Mouse (Mus musculus) hindbrain, postnatal 0 days (tissue): ENCODE results near the gene Pp2d1. TPM values are rescaled to one million over a fixed set of nuclear protein-coding genes. Genes with fewer than 3 reads are reported as not detected.
"Not testable (repeated sequence)": the region's sequence is repeated elsewhere in the genome, so short reads cannot be mapped to it uniquely, and the experiment has no call there.

Experiments
- ATAC-seq: fragments of 200-750 bp; cut with Nextera tagmentation; 2 replicates; pipeline ENCODE4 v1.8.0; 2017; ENCODE audit warnings: mild to moderate bottlenecking, moderate TSS enrichment, moderate library complexity
- DNase-seq: peaks from one replicate; pipeline ENCODE4 v3.0.0-alpha.2; 2015; ENCODE audit warnings: low spot score
- H3K27ac ChIP-seq: fragments of 300-500 bp; sonication (generic); 2 replicates; pipeline ENCODE4 v1.5.1; 2014; ENCODE audit warnings: mild to moderate bottlenecking
- H3K27me3 ChIP-seq: fragments of 300-500 bp; sonication (generic); 2 replicates; pipeline ENCODE4 v1.6.1; 2014; ENCODE audit warnings: low read length, mixed read lengths; ENCODE audit not compliant: insufficient read depth
- H3K36me3 ChIP-seq: fragments of 300-500 bp; sonication (generic); 2 replicates; pipeline ENCODE4 v1.6.1; 2014; ENCODE audit warnings: low read length, mixed read lengths; ENCODE audit not compliant: insufficient read depth
- H3K4me1 ChIP-seq: fragments of 300-500 bp; sonication (generic); 2 replicates; pipeline ENCODE4 v1.6.1; 2014; ENCODE audit warnings: antibody characterized with exemption, low read length, mixed read lengths; ENCODE audit not compliant: insufficient read depth
- H3K4me2 ChIP-seq: fragments of 300-500 bp; sonication (generic); 2 replicates; pipeline ENCODE4 v1.6.1; 2014; ENCODE audit warnings: low read depth, mild to moderate bottlenecking, low read length, moderate library complexity, mixed read lengths
- H3K4me3 ChIP-seq: fragments of 300-500 bp; sonication (generic); 2 replicates; pipeline ENCODE4 v1.5.1; 2014; ENCODE audit warnings: low read length
- H3K9ac ChIP-seq: fragments of 300-500 bp; sonication (generic); replicated peaks from 2 replicates; pipeline ENCODE4 v1.6.1; 2014; ENCODE audit warnings: mild to moderate bottlenecking, low read length, moderate library complexity, mixed read lengths
- H3K9me3 ChIP-seq: fragments of 300-500 bp; sonication (generic); 2 replicates; pipeline ENCODE4 v1.6.1; 2016; ENCODE audit warnings: low read length, mixed read lengths
- CTCF ChIP-seq: IDR thresholded peaks from 2 replicates; pipeline ENCODE4 v1.5.1; 2016; ENCODE audit warnings: antibody characterized with exemption, control low read depth, low read depth
- WGBS: fragments of 180-500 bp; shearing (Covaris S2); extraction: QIAGEN DNeasy Blood & Tissue Kit; methylation state at CpG from one replicate; pipeline ENCODE4 v1.1.7; 2014; 5-methylcytosine and 5-hydroxymethylcytosine counted together
- polyA plus RNA-seq: library from polyadenylated mRNA; unstranded; fragments of >200 nt; fragmentation: Nextera tagmentation; extraction: Ambion mirVana; gene quantifications from 2 replicates; pipeline ENCODE4 v1.2.1, GENCODE M21; 2015
- total RNA-seq: library from RNA; depleted of rRNA; stranded (reverse); fragments of >200 nt; gene quantifications from 2 replicates; pipeline ENCODE4 v1.2.3, GENCODE M21; 2014; rRNA removed

Gene Pp2d1
- total RNA-seq, result not detected in 2 replicates
- polyA plus RNA-seq, result 0.21 TPM in 2 replicates

DNA sequence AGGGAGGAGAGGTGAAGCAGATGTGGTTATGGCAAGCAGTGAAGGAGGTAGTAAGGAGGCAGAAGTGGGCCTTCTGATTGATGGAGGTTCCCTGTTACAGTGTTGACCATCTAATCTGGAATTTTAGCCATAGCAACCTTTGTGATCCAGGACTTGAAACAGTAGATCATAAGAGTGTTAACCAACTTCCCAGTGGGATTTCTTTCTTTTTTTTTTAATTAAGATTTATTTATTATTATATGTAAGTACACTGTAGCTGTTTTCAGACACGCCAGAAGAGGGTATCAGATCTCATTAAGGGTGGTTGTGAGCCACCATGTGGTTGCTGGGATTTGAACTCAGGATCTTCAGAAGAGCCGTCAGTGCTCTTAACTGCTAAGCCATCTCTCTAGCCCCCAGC is at the start of gene Pp2d1:
Pp2d1 (minus strand) TSS at position 101 of the 400 bp plus-strand sequence.
- not testable (repeated sequence) for H3K4me2 ChIP-seq, ATAC-seq, H3K36me3 ChIP-seq, DNase-seq, H3K4me1 ChIP-seq, H3K4me3 ChIP-seq, H3K27ac ChIP-seq, H3K9ac ChIP-seq, H3K27me3 ChIP-seq, H3K9me3 ChIP-seq
- WGBS, result 91% methylated on average over 2 of the region's 2 CpGs

DNA sequence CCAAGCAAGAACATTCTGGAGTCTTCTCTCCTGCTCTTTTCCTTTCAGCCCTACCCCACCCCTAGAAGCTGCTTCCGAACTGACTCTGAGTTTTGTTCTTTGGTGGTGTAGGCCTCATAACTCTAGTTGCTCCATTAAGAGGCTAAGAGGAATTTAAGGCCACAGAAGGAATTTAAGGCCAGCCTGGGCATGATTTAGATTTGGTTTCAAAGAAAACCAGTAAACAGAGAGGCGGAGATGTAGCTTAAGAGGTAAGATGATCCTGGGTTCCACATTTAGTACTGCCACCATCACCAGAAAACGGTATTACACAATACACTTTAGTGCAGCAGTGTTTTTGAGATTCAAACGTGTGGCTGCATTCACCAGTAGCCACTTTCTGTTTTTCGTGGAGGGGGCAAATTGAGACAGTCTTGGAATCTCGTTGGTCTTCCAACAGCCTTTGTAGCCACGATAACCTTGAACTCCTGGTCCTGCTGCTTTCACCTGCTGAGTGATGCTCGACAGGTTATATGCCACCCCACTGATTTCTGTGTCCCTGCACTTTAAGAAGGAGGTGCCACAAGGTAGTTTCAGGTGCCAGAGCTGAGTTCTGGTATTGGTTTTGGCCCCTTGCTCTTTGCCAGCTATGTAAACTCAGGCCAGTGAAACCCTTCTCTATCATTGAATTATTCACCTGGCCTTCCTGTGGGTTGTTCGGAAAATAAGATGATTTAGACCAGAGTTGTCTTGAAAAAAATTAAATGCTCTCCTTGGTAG is 49.0 kb upstream of the Pp2d1 start:
- ATAC-seq (no peak), DNase-seq (no peak)
- 90% methylated on average over 9 of the region's 9 CpGs for WGBS
- H3K27ac ChIP-seq, result peak overlapping the region; percentile 76; the same call in 1 of the 2 replicates
- H3K9me3 ChIP-seq, result no peaks in the 10 kb centered on the region
- TF ChIP-seq CTCF, result peak; percentile 13; the same call in 1 of the 2 replicates
- no peaks in the 10 kb centered on the region for H3K36me3 ChIP-seq
- no peak overlapping the region for H3K4me3 ChIP-seq
- no peak overlapping the region for H3K9ac ChIP-seq
- peaks cover 15% of the 10 kb centered on the region for H3K4me1 ChIP-seq
- H3K27me3 ChIP-seq, result no peaks in the 10 kb centered on the region
- H3K4me2 ChIP-seq, result no peak overlapping the region

DNA sequence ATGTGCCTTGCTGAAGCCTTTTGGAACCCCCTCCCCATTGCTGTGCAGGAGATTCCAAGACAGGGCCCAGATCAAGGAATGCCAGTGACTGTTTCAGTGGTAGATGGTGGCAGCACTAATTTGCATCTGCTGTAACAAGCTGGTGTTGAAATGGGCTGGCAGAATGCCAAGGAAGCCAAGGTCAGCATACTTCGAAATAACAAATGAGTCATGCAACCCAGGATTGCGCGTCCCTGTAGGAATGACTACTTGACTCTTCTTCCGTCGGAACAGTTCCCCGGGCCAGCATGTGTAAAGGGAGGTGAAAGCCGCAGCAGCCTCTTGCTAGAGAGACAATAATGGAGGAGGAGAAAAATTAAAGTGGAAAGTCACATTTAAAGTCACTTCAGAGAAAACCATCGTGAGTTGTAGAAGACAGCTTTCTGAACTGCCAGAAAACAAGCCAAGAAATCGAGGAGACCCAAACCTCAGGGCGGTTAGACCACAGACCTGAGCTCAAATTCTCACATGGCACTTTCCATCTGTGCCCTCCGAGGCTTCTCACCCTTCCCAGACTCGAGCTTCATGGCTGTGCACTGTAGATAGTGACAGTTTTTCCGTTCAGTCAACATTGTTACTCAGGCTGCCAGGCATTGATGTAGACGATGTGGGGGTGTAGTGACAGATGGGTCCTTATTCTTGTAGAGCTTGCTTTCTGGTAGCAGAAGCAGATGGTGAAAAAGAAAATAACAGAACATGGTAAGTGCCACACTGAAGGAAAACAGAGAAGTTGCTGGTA is 48.0 kb upstream of the Pp2d1 start:
- H3K9ac ChIP-seq, result no peak overlapping the region
- TF ChIP-seq CTCF, result no peak
- H3K9me3 ChIP-seq, result no peaks in the 10 kb centered on the region
- H3K4me3 ChIP-seq, result no peak overlapping the region
- peak; percentile 79 for ATAC-seq
- H3K4me2 ChIP-seq, result peak overlapping the region; percentile 42
- WGBS, result 19% methylated on average over 14 of the region's 14 CpGs
- no peaks in the 10 kb centered on the region for H3K27me3 ChIP-seq
- peak overlapping the region; percentile 76 for H3K27ac ChIP-seq
- no peaks in the 10 kb centered on the region for H3K36me3 ChIP-seq
- H3K4me1 ChIP-seq, result peaks cover 15% of the 10 kb centered on the region
- peak; percentile 86 for DNase-seq

DNA sequence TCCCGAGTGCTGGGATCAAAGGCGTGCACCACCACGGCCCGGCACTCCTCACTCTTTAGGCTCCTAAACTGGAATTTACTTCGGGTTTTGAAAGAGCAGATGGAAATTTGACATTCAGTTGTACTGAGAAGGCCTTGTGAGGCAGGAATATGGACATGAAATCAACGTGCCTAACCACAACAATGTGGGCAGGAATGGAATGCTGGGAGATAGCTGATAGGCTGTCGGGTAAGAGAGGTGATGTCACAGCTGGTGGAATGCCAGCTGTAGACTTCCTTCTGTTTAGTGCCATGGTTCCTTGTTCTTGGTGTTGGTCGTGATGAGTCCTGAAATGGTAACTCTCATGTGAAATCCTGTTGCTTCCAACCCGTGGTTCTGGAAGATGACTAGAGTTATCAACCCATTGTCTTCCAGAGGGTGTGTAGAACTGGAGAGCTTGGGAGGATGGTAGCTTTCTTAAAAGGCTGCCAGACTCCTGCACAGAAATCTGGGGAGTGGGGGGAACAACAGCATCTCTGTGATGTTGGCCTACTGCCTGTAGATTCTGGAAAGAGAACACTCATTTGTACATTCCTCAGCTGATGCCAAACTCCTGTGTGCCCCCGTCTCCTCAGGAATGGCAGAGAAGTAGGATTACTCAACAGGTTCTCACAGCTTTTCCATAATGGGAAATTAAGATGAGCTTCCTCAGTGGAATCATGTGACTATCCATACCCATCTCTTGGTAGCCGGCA is 44.8 kb upstream of the Pp2d1 start:
- Histone ChIP-seq H3K4me2 (no peak overlapping the region), H3K9me3 (no peaks in the 10 kb centered on the region), H3K27me3 (no peaks in the 10 kb centered on the region), H3K9ac (no peak overlapping the region), H3K36me3 (no peaks in the 10 kb centered on the region), H3K4me1 (peaks cover 15% of the 10 kb centered on the region), H3K27ac (no peak overlapping the region), H3K4me3 (no peak overlapping the region)
- DNase-seq (no peak), ATAC-seq (no peak)
- no peak for TF ChIP-seq CTCF
- WGBS, result 83% methylated on average over 11 of the region's 11 CpGs

DNA sequence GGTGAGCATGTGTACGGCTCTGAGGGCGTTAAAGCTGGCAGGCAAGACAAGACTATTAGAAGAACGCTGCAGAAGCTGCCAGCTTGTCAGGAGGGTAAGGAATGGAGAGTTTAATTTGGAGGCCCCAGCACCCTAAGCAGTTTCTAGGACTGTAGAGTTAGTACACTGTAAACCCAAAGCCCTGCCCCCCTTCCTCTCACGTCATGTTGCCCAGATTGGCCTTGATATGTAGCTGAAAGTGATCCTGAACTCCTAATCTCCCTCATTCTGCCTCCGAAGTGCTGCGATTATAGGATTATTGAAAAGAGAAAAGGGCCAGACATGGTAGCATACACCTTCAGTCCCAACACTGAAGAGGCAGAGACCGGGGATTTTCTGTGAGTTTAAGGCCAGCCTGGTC is 43.6 kb upstream of the Pp2d1 start:
- DNase-seq (no peak), ATAC-seq (no peak)
- H3K4me2 ChIP-seq, result no peak overlapping the region
- H3K9me3 ChIP-seq, result no peaks in the 10 kb centered on the region
- TF ChIP-seq CTCF, result no peak
- peaks cover 15% of the 10 kb centered on the region for H3K4me1 ChIP-seq
- H3K36me3 ChIP-seq, result no peaks in the 10 kb centered on the region
- H3K9ac ChIP-seq, result no peak overlapping the region
- no peaks in the 10 kb centered on the region for H3K27me3 ChIP-seq
- no peak overlapping the region for H3K4me3 ChIP-seq
- 82% methylated on average over 7 of the region's 7 CpGs for WGBS
- H3K27ac ChIP-seq, result no peak overlapping the region

DNA sequence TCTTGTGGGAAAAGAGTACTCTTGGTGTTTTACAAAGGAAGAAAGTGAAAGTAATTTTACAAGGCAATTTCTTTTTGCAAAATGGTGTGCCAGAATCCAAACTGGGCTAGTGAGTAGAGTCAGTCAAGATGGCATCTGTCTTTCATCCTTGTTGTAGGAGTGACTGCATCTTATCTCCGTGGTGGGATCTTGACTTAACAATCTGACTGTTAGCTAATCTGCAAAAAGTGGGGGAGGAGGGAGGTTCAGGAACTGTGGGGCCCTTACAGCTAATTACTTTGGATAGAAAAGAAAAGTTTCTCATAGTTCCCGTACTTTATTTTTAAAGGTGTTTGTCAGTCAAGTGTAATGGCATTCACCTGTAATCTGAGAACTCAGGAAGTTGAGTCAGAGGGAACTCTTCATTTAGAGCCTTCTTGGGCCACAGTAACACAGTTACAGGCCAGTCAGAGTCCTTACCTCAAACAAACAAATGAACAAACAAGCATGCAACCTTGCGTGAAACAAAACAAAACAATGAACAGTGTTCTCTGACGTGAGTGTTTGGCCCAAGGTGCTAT is 42.9 kb upstream of the Pp2d1 start:
- no peaks in the 10 kb centered on the region for H3K9me3 ChIP-seq
- WGBS, result 68% methylated on average over 4 of the region's 4 CpGs
- peaks cover 11% of the 10 kb centered on the region for H3K4me1 ChIP-seq
- no peak for DNase-seq
- H3K27me3 ChIP-seq, result no peaks in the 10 kb centered on the region
- no peak overlapping the region for H3K4me3 ChIP-seq
- H3K9ac ChIP-seq, result no peak overlapping the region
- H3K27ac ChIP-seq, result no peak overlapping the region
- H3K4me2 ChIP-seq, result no peak overlapping the region
- TF ChIP-seq CTCF, result no peak
- no peaks in the 10 kb centered on the region for H3K36me3 ChIP-seq
- ATAC-seq, result no peak
